Mouse (Mus musculus): ENCODE measurements around the gene Smagp.

The Smagp gene

GRCm38 (mm10) chr15:100665411-100666218 lies 28.9 kb upstream of the Smagp start:
- DNase-seq (ENCODE audit: low read depth), result no peak

GRCm38 (mm10) chr15:100664813-100665274 lies 28.1 kb upstream of the Smagp start:
- no peak for DNase-seq (ENCODE audit: low read depth)

- DNase-seq (ENCODE audit: low read depth), result no peak
These were observed 24.1 kb upstream of the Smagp start for GRCm38 (mm10) chr15:100660805-100661204.

GRCm38 (mm10) chr15:100660306-100660705 lies 23.6 kb upstream of the Smagp start:
- no peak for DNase-seq (ENCODE audit: low read depth)

- no peak for DNase-seq (ENCODE audit: low read depth)
These were observed 18.5 kb upstream of the Smagp start for GRCm38 (mm10) chr15:100655201-100655600.

GRCm38 (mm10) chr15:100654271-100654670 lies 17.5 kb upstream of the Smagp start:
- no peak for DNase-seq (ENCODE audit: low read depth)

- no peak for DNase-seq (ENCODE audit: low read depth)
These were observed 14.9 kb upstream of the Smagp start for GRCm38 (mm10) chr15:100651610-100652009.

DNA sequence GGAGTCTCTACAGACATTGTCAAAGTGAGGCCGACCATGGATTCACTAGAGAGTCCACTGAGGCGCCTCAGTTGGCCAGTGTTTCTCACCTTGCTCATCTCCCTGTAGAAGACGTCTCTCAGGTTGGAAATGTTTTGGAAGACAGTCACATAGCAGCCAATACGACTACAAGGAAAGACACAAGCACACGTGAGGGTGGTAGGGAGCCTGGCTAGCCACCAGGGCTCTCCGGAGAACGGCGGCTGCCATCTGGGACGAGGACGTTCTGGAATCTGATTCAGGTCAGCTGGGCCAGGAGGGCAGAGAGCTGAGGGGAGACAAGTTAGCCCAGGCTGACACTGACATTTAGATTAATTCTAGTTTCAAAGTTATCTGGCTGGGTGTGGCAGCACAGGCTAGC lies 13.4 kb upstream of the Smagp start:
- no peak for DNase-seq (ENCODE audit: low read depth)

GRCm38 (mm10) chr15:100646161-100646560 lies 9.4 kb upstream of the Smagp start:
- DNase-seq (ENCODE audit: low read depth), result no peak

DNA sequence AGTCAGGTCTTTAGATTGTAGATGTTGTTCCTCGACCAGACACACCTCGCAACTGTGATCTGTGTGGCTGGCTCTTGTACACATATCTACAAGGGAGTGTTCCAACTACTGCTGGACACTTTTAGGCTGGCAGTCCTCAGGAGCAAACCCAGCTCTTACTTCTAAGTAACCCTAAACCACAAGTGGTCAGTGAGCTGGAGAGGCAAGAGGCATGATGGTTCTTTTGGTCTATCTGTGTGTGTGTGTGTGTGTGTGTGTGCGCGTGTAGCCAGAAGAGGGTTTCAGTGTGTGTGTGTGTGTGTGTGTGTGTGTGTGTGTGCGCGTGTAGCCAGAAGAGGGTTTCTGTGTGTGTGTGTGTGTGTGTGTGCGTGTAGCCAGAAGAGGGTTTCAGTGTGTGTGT lies 5.7 kb upstream of the Smagp start:
- DNase-seq (ENCODE audit: low read depth), result no peak

DNA sequence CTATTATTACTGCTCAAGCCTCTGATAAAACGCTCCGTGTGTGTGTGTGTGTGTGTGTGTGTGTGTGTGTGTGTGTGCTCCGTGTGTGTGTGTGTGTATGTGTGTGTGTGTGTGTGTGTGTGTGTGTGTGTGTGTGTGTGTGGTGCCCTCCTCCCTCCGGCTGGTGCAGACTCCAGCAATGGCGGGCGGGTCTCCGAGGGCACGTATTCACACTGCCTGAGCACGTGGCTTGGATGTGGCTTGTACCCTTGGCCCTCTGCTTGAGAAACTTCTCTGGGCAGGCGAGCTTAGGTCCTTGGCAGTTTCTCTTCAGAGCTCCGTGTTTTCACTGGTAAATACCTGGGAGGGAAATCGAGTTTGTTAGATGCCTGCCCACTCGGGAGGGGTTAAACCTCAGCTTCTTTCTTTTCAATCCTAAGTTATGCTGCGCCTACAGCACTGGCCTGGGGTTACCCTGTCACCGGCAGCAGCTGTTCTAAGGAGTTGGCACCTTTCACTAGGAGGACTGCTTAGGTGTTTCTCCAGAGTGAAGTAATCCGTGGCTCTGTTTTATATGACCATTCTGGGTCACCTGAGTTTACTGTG lies 4.6 kb upstream of the Smagp start:
- no peak for DNase-seq (ENCODE audit: low read depth)

DNA sequence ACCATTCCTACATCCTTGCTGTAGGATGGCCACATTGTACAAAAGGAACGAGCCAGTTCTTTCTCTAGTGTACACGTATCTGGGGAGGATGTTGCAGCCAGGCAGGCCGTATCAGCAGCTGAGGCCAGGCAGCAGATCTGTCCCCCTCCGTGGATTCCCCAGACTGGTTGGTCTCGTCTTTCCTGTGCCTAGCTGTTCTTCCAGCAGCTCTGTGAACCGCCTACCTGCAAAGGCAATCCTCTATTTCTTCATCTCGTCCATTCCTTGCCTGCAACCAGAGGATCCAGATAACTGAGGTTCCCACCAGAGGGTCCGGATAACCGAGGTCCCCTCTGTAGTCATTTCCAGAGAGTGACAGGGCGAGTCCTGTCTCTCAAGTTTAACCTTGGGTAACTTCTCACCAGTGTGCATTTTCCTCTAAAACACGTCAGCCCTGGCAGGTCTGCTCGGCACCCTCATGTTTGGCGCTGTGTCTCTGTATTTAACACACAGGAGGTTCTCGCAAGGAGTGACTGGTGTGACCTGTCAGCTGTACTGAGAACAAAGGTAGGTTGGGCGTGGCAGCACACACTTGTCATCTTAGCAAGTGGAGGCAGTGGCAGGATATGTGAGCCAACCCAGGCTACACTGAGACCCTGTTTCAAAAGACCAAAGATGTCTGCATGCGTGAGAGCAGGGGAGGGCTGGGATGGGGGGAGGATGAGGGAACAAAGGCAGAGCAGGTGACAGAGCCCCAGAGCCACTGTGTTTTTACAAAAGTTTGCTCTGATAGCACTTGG lies 3.4 kb upstream of the Smagp start:
- DNase-seq (ENCODE audit: low read depth), result no peak

DNA sequence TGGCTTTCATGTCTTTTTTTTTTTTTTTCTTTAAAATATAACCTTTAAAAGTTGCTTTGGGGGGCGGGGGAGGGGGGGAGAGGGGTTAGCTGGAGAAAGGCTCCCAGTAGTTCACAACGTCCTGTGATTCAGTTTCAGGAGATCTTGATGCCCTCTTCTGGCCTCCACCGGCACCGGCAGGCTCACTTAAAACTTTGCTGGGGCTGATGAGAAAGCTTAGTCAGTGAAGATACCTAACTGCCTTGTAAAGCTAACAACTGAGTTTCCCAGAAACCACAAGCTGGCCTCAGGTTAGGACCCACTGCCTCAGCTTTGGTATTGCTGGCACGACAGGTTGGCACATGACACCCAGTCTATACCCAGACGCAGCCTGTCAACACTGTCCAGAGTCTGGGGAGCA lies 921 bp upstream of the Smagp start:
- DNase-seq (ENCODE audit: low read depth), result peak; percentile 53

GRCm38 (mm10) chr15:100635851-100636645 lies 692 bp downstream of the Smagp start:
- no peak for DNase-seq (ENCODE audit: low read depth)

DNA sequence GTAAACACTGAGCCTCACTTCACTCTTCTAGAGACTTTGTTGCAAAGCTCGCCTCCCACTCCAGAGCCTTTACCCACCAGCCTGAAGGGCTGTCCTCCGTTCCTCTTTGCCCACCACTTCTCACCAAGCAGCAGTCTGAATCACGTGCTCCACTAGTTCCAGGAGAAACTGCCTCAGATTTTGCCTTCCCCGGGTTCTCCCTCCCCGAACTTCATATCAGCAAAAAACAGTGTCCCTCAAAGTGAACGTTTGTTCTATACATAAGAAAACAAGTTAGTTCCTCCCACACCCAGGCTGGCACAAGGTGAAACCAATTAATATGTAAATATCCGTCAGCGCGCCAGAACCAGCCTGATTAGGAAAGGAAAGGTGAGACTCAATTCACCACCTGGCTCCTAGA lies 1.5 kb downstream of the Smagp start:
- no peak for DNase-seq (ENCODE audit: low read depth)

DNA sequence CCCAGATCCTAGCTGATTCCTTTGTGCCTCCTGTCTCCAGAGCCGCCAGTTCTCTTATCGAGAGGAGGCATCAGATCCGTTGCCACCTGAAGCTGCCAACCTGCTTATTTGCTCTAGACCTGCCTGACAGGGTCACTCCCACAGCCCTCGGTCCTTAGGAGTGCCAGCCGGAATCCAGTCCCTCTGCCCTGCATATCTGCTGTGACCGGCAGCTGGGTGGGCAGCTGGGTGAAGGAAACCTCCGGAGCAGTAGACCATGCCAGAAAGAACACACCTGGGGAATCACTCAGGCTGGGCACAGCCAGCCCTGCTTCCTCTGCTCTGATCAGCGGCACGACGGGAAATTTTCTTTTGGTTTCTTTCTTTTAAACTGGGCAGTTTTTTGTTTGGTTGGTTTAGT lies 3.4 kb downstream of the Smagp start:
- no peak for DNase-seq (ENCODE audit: low read depth)

DNA sequence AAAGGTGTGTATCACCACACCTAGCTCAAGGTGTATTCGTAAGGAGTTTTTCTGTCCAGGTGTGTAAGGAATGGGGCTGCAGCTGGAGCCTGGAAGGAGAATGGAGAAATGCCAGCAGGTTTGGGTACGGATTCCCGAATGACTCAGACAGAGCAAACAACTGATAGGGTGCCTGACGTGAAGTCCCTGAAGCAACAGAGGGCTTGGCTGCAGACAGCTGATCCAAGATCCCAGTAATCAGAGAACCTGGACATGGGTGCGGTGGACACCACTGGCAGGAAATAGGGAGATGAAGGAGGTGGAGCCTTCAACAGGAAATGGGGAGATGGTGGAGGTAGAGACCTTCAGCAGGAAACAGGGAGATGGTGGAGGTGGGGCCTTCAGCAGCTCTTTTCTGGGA lies 4.4 kb downstream of the Smagp start:
- DNase-seq (ENCODE audit: low read depth), result no peak

- DNase-seq (ENCODE audit: low read depth), result no peak
These were observed 5.1 kb downstream of the Smagp start for GRCm38 (mm10) chr15:100631454-100632170.

- no peak for DNase-seq (ENCODE audit: low read depth)
These were observed 6.6 kb downstream of the Smagp start for GRCm38 (mm10) chr15:100630126-100630525.

- DNase-seq (ENCODE audit: low read depth), result no peak
These were observed 7.9 kb downstream of the Smagp start for GRCm38 (mm10) chr15:100628797-100629196.

DNA sequence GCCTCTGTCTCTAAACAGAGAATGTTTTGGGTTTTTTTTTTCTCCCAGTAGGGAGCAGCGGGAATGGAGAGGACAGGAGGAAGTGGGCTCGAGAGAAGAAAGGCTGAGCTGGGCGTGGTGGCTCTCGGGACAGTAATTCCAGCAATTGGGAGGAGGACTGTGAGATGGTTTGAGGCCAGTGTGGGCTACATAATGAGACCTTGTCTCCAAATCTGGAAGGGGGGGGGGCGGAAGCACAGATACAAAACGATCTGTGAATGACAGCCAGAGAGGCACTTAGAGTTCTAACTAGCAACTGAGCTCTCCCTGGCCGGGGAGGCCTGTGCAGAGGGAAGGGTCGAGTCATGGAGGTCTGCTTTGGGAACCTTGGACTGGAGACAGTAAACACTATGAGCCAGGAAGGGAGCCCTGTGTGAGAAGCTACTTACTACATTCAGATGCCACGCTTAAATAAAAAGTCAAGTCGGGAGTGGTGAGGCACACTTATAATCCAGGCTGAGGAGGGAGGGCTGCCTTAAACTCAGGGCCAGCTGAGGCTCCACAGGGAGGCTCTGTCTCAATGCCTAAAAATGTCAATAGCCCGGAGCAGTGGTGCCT lies 8.9 kb downstream of the Smagp start:
- DNase-seq (ENCODE audit: low read depth), result peak; percentile 65
